Mouse (Mus musculus): ENCODE measurements at regions not wholly inside any gene's neighbourhood (a gene's known extent, or its start where the extent isn't known, plus 50 kb on each side); places are given as distances from the start of the nearest gene placed in this dataset.
A peak's percentile ranks its signal among the peaks of the same experiment; 100 is the strongest.

GRCm38 (mm10) chr3:21381072-21381471, 695.4 kb upstream of the Tbl1xr1 start:
- DNase-seq (ENCODE audit: low spot score in 2 of 2) = no peak

GRCm38 (mm10) chr3:21403551-21403950, 672.9 kb upstream of the Tbl1xr1 start:
- DNase-seq (ENCODE audit: low spot score in 2 of 2) = no peak

GRCm38 (mm10) chr3:21404058-21404457, 672.4 kb upstream of the Tbl1xr1 start:
- no peak for DNase-seq (ENCODE audit: low spot score in 2 of 2)

- DNase-seq (ENCODE audit: low spot score in 2 of 2) = no peak
Measured at GRCm38 (mm10) chr3:21407077-21407476, 669.4 kb upstream of the Tbl1xr1 start.

- DNase-seq (ENCODE audit: low spot score in 2 of 2) = no peak
Measured at GRCm38 (mm10) chr3:21412010-21412409, 664.4 kb upstream of the Tbl1xr1 start.

GRCm38 (mm10) chr3:21423139-21423538, 653.3 kb upstream of the Tbl1xr1 start:
- no peak for DNase-seq (ENCODE audit: low spot score in 2 of 2)

GRCm38 (mm10) chr3:21426538-21426937, 649.9 kb upstream of the Tbl1xr1 start:
- DNase-seq (ENCODE audit: low spot score in 2 of 2) = no peak

GRCm38 (mm10) chr3:21427408-21428031, 648.9 kb upstream of the Tbl1xr1 start:
- no peak for DNase-seq (ENCODE audit: low spot score in 2 of 2)

- no peak for DNase-seq (ENCODE audit: low spot score in 2 of 2)
Measured at GRCm38 (mm10) chr3:21428120-21428519, 648.3 kb upstream of the Tbl1xr1 start.

- DNase-seq (ENCODE audit: low spot score in 2 of 2) = no peak
Measured at GRCm38 (mm10) chr3:21464245-21464644, 612.2 kb upstream of the Tbl1xr1 start.

- DNase-seq (ENCODE audit: low spot score in 2 of 2) = no peak
Measured at GRCm38 (mm10) chr3:21466113-21466645, 610.3 kb upstream of the Tbl1xr1 start.

GRCm38 (mm10) chr3:21477366-21477765, 599.1 kb upstream of the Tbl1xr1 start:
- no peak for DNase-seq (ENCODE audit: low spot score in 2 of 2)

GRCm38 (mm10) chr3:21479021-21479795, 597.2 kb upstream of the Tbl1xr1 start:
- DNase-seq (ENCODE audit: low spot score in 2 of 2) = peak; percentile 55 to 64

GRCm38 (mm10) chr3:21479846-21480245, 596.6 kb upstream of the Tbl1xr1 start:
- DNase-seq (ENCODE audit: low spot score in 2 of 2) = no peak

- DNase-seq (ENCODE audit: low spot score in 2 of 2) = no peak
Measured at GRCm38 (mm10) chr3:21484052-21484451, 592.4 kb upstream of the Tbl1xr1 start.

GRCm38 (mm10) chr3:21485454-21485853, 591.0 kb upstream of the Tbl1xr1 start:
- DNase-seq (ENCODE audit: low spot score in 2 of 2) = no peak

GRCm38 (mm10) chr3:21489547-21489946, 586.9 kb upstream of the Tbl1xr1 start:
- no peak for DNase-seq (ENCODE audit: low spot score in 2 of 2)

GRCm38 (mm10) chr3:21492413-21492812, 584.0 kb upstream of the Tbl1xr1 start:
- DNase-seq (ENCODE audit: low spot score in 2 of 2) = no peak

GRCm38 (mm10) chr3:21493384-21493783, 583.1 kb upstream of the Tbl1xr1 start:
- no peak for DNase-seq (ENCODE audit: low spot score in 2 of 2)

GRCm38 (mm10) chr3:21494904-21495303, 581.5 kb upstream of the Tbl1xr1 start:
- no peak for DNase-seq (ENCODE audit: low spot score in 2 of 2)

GRCm38 (mm10) chr3:21495651-21496050, 580.8 kb upstream of the Tbl1xr1 start:
- no peak for DNase-seq (ENCODE audit: low spot score in 2 of 2)

- no peak for DNase-seq (ENCODE audit: low spot score in 2 of 2)
Measured at GRCm38 (mm10) chr3:21496166-21496565, 580.3 kb upstream of the Tbl1xr1 start.

- DNase-seq (ENCODE audit: low spot score in 2 of 2) = no peak
Measured at GRCm38 (mm10) chr3:21497011-21497410, 579.4 kb upstream of the Tbl1xr1 start.

Measured in frontal cortex, postnatal 14 days (tissue).